Mouse (Mus musculus) midbrain, postnatal 0 days (tissue): ENCODE data around the gene Scly. TPM values are rescaled to one million over a fixed set of nuclear protein-coding genes. Genes with fewer than 3 reads are reported as not detected.
A peak's percentile ranks its signal among the peaks of the same experiment; 100 is the strongest.

Experiments used
- ATAC-seq: fragments of 200-750 bp; cut with Nextera tagmentation; 2 replicates; pipeline ENCODE4 v1.8.0; 2017; ENCODE audit warnings: moderate number of reproducible peaks, mild to moderate bottlenecking, moderate TSS enrichment, moderate library complexity; ENCODE audit not compliant: low FRiP score
- DNase-seq: peaks from one replicate; pipeline ENCODE4 v3.0.0-alpha.2; 2015; ENCODE audit warnings: low spot score
- H3K27ac ChIP-seq: fragments of 300-500 bp; sonication (generic); 2 replicates; pipeline ENCODE4 v1.5.1; 2014; ENCODE audit warnings: low read depth, mild to moderate bottlenecking, low read length, mixed read lengths
- H3K27me3 ChIP-seq: fragments of 300-500 bp; sonication (generic); 2 replicates; pipeline ENCODE4 v1.6.1; 2014; ENCODE audit warnings: low read length, control low read depth, mixed read lengths; ENCODE audit not compliant: insufficient read depth
- H3K36me3 ChIP-seq: fragments of 300-500 bp; sonication (generic); 2 replicates; pipeline ENCODE4 v1.6.1; 2014; ENCODE audit warnings: low read length, control low read depth, mixed read lengths; ENCODE audit not compliant: insufficient read depth
- H3K4me1 ChIP-seq: fragments of 300-500 bp; sonication (generic); 2 replicates; pipeline ENCODE4 v1.6.1; 2014; ENCODE audit warnings: mild to moderate bottlenecking, control low read depth, antibody characterized with exemption, low read length, mixed read lengths; ENCODE audit not compliant: insufficient read depth
- H3K4me2 ChIP-seq: fragments of 300-500 bp; sonication (generic); 2 replicates; pipeline ENCODE4 v1.6.1; 2014; ENCODE audit warnings: low read depth, mild to moderate bottlenecking, low read length, mixed read lengths; ENCODE audit not compliant: poor library complexity, severe bottlenecking
- H3K4me3 ChIP-seq: fragments of 300-500 bp; sonication (generic); 2 replicates; pipeline ENCODE4 v1.5.1; 2014; ENCODE audit warnings: low read depth, mild to moderate bottlenecking, low read length, moderate library complexity
- H3K9ac ChIP-seq: fragments of 300-500 bp; sonication (generic); replicated peaks from 2 replicates; pipeline ENCODE4 v1.6.1; 2014; ENCODE audit warnings: mild to moderate bottlenecking, low read length, moderate library complexity, mixed read lengths; ENCODE audit not compliant: poor library complexity, severe bottlenecking
- H3K9me3 ChIP-seq: fragments of 300-500 bp; sonication (generic); 2 replicates; pipeline ENCODE4 v1.6.1; 2016; ENCODE audit warnings: low read length, control low read depth
- CTCF ChIP-seq: IDR thresholded peaks from 2 replicates; pipeline ENCODE4 v1.5.1; 2016; ENCODE audit warnings: antibody characterized with exemption, mild to moderate bottlenecking
- WGBS: fragments of 180-500 bp; shearing (Covaris S2); extraction: QIAGEN DNeasy Blood & Tissue Kit; methylation state at CpG from one replicate; pipeline ENCODE4 v1.1.7; 2014; 5-methylcytosine and 5-hydroxymethylcytosine counted together
- polyA plus RNA-seq: library from polyadenylated mRNA; unstranded; fragments of >200 nt; fragmentation: Nextera tagmentation; extraction: Ambion mirVana; gene quantifications from 2 replicates; pipeline ENCODE4 v1.2.1, GENCODE M21; 2015
- total RNA-seq: library from RNA; depleted of rRNA; stranded (reverse); fragments of >200 nt; gene quantifications from 2 replicates; pipeline ENCODE4 v1.2.3, GENCODE M21; 2014

The Scly gene
- total and polyA plus RNA-seq, 2 experiments from 2014 or later, result 10.7 to 11.3 TPM

DNA sequence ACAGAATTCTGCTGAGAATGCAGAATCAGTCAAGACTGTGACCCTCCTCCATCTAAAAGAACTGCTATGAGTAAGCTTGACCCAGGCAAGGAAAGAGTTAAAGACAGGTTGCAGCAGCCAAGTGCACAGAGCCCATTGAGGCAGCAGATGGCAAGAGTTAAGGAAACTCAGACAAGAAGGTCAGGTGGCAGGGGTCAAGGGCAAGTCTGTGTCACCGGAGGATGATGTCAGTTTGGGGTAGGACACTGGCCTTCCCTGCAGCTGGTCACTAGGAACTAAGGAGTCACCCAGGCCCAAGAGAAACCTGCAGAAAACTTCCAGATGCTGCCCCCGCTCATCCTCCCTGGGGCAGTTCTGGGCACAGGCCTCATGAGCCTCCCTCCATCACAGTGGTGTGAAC is 26.5 kb downstream of the Scly start:
- DNase-seq (no peak), ATAC-seq (no peak)
- Histone ChIP-seq H3K9ac (no peak overlapping the region), H3K36me3 (no peaks in the 10 kb centered on the region), H3K4me3 (no peak overlapping the region), H3K4me1 (no peaks in the 10 kb centered on the region), H3K4me2 (no peak overlapping the region), H3K27ac (no peak overlapping the region), H3K9me3 (no peaks in the 10 kb centered on the region), H3K27me3 (no peaks in the 10 kb centered on the region)
- no peak for TF ChIP-seq CTCF
- WGBS, result 73% methylated on average over 2 of the region's 2 CpGs

DNA sequence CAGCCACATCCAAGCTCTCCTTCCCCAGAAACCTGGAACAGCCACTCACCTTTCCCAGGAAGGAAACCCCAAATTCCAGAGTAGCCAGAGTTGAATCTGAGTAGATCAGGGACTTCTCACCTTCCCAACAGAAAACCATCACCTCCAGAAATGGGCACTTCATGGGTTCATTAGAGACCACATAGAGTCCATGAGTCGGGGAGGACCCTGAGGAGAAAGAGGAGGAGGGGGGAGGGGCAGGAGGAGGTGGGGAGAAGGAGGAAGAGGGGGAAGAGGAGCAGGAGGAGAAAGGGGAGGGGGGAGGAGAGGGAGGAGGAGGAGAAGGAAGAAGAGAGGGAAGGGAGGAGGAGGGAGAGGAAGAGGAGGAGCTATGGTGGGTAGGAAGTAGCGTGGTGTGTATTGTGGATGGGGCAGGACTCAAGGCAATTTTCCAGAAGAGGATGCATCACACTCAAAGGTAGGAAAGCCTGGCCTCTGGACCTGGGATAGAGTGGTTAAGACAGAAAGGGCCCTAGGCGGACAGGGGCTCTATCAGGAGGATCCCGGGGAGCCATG is 27.4 kb downstream of the Scly start:
- 76% methylated on average over 4 of the region's 4 CpGs for WGBS
- Histone ChIP-seq H3K4me1 (no peaks in the 10 kb centered on the region), H3K4me2 (no peak overlapping the region), H3K27ac (no peak overlapping the region), H3K9ac (no peak overlapping the region), H3K4me3 (no peak overlapping the region), H3K9me3 (no peaks in the 10 kb centered on the region), H3K27me3 (no peaks in the 10 kb centered on the region), H3K36me3 (no peaks in the 10 kb centered on the region)
- ATAC-seq, result no peak
- TF ChIP-seq CTCF, result no peak
- no peak for DNase-seq

DNA sequence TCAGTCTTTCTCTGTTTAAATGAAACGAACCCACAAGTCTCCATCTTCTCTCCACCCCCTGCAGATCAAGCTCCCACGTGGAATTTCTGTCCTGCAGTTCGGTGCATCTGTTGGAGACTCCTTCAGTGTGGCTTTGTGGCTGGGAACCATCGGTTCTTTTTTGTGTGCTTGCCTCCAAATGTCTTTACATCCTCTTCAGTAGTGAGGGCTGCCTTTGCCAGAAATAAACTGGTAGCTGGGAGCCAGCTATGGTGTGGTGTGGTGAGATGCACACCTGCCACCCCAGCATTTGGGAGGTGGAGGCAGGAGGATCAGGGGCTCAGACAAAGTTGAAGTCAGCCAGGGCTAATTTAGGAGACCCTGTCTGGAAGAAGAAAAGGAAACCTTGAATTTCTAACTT is 34.0 kb downstream of the Scly start:
- DNase-seq, result no peak
- no peak for TF ChIP-seq CTCF
- H3K9me3 ChIP-seq, result no peaks in the 10 kb centered on the region

DNA sequence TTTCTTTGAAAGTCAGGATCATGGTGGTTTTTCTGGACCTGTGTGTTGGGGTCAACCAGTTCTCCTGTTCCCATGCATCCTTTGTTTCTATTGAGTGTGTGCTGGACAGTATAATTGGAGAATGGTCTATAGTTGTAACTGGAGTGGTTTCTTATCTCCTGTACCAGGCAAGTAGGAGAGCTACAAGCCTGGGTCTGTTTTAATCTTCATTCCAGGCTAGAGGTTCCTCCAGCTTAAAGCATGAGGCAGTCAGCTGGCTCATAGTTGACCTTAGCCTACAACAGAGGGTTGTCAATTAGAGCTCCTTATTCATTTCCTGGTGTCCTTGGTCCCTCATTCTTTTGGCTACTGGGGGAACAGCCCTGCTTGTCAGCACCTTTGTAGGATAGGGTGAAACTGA is 35.4 kb downstream of the Scly start:
- H3K4me2 ChIP-seq, result no peak overlapping the region
- no peak for ATAC-seq
- no peak for TF ChIP-seq CTCF
- no peak overlapping the region for H3K9ac ChIP-seq
- no peaks in the 10 kb centered on the region for H3K4me1 ChIP-seq
- DNase-seq, result no peak
- no peak overlapping the region for H3K27ac ChIP-seq
- H3K9me3 ChIP-seq, result no peaks in the 10 kb centered on the region
- no peaks in the 10 kb centered on the region for H3K27me3 ChIP-seq
- no peak overlapping the region for H3K4me3 ChIP-seq
- H3K36me3 ChIP-seq, result no peaks in the 10 kb centered on the region

More for the DNA sequence above, 34.0 kb downstream of the Scly start:
- no peaks in the 10 kb centered on the region for H3K36me3 ChIP-seq
- 53% methylated on average over 4 of the region's 4 CpGs for WGBS
- no peak for ATAC-seq
- no peak overlapping the region for H3K4me3 ChIP-seq
- H3K4me2 ChIP-seq, result no peak overlapping the region
- no peaks in the 10 kb centered on the region for H3K4me1 ChIP-seq
- no peak overlapping the region for H3K27ac ChIP-seq
- H3K27me3 ChIP-seq, result no peaks in the 10 kb centered on the region
- H3K9ac ChIP-seq, result no peak overlapping the region

DNA sequence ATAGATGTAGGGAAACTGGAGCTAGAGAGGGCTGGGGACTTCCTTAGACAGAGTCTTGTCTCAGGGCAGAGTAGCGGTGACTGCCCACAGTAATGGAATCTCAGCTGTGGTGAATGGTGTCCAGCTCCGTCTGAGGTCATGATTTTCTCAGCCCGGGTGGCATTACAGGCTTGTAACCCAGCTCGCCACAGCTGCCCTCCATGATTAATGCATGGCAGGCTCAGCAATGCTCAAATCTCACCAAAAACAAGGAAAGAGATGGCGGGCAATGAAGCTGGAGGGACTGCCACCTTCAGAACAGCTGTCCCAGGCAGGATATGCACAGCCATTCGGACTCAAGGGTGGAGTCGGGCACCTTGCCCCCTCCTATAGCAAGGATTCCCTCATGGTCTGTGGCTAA is 39.2 kb downstream of the Scly start:
- TF ChIP-seq CTCF, result no peak
- no peak for ATAC-seq
- 88% methylated on average over 7 of the region's 7 CpGs for WGBS
- H3K36me3 ChIP-seq, result no peaks in the 10 kb centered on the region
- no peaks in the 10 kb centered on the region for H3K9me3 ChIP-seq
- H3K27ac ChIP-seq, result no peak overlapping the region
- no peak overlapping the region for H3K4me3 ChIP-seq
- no peak for DNase-seq
- 0 out of 2 replicates have a peak, but pooled peaks cover under 1% of the 10 kb centered on the region for H3K27me3 ChIP-seq
- H3K4me2 ChIP-seq, result no peak overlapping the region
- no peak overlapping the region for H3K9ac ChIP-seq
- H3K4me1 ChIP-seq, result no peaks in the 10 kb centered on the region

DNA sequence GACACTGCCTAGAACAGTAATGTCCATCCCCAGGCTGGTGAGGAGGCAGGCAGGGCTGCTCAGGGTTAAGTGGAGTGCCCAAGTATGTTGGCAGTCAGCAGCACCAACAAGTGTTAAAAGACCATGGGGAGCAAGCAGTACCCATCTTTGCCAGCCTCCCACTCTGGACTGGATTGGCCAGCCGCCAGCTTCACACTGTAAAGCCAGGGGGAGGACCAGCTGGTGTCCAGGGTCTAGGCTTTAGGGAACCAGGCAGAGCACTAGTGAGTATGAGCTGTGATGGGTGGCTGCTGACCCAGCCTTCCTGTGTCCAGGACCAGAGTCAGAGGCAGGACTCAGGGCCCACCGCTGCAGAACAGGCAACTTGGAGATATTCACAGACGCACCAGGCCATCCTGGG is 45.9 kb downstream of the Scly start:
- Histone ChIP-seq H3K36me3 (no peaks in the 10 kb centered on the region), H3K4me2 (no peak overlapping the region), H3K4me3 (no peak overlapping the region), H3K4me1 (peaks cover 9% of the 10 kb centered on the region; the same call in 1 of the 2 replicates), H3K9me3 (no peaks in the 10 kb centered on the region), H3K27ac (no peak overlapping the region), H3K27me3 (peaks cover 32% of the 10 kb centered on the region), H3K9ac (no peak overlapping the region)
- 80% methylated on average over 3 of the region's 3 CpGs for WGBS
- DNase-seq (peak; percentile 35), ATAC-seq (no peak)
- TF ChIP-seq CTCF, result no peak
